Mouse (Mus musculus): ENCODE measurements around the gene Synj1. TPM values are rescaled to one million over a fixed set of nuclear protein-coding genes. Genes with fewer than 3 reads are reported as not detected.

Gene Synj1
- polyA plus RNA-seq, 1 experiment: 9.6 TPM

GRCm38 (mm10) chr16:90897651-90898050, 113.5 kb downstream of the Synj1 start:
- Histone ChIP-seq H3K27ac (replicated peaks; ENCODE audit: low read depth, low read length) (no peak overlapping the region), H3K4me3 (ENCODE audit: insufficient read depth, low read depth, low read length) (no peak overlapping the region), H3K4me1 (ENCODE audit: control insufficient read depth, insufficient read depth, insufficient read length, low read length) (no peaks in the 10 kb centered on the region)

GRCm38 (mm10) chr16:90893792-90894191, 117.3 kb downstream of the Synj1 start:
- H3K4me1 ChIP-seq (ENCODE audit: control insufficient read depth, insufficient read depth, insufficient read length, low read length): peaks cover 5% of the 10 kb centered on the region
- H3K27ac ChIP-seq (replicated peaks; ENCODE audit: low read depth, low read length): no peak overlapping the region
- H3K4me3 ChIP-seq (ENCODE audit: insufficient read depth, low read depth, low read length): no peak overlapping the region

GRCm38 (mm10) chr16:90893019-90893418, 118.1 kb downstream of the Synj1 start:
- H3K4me3 ChIP-seq (ENCODE audit: insufficient read depth, low read depth, low read length): no peak overlapping the region
- no peak overlapping the region for H3K27ac ChIP-seq (replicated peaks; ENCODE audit: low read depth, low read length)
- peaks cover 5% of the 10 kb centered on the region for H3K4me1 ChIP-seq (ENCODE audit: control insufficient read depth, insufficient read depth, insufficient read length, low read length)

GRCm38 (mm10) chr16:90892081-90892480, 119.0 kb downstream of the Synj1 start:
- Histone ChIP-seq H3K27ac (replicated peaks; ENCODE audit: low read depth, low read length) (no peak overlapping the region), H3K4me1 (ENCODE audit: control insufficient read depth, insufficient read depth, insufficient read length, low read length) (peaks cover 5% of the 10 kb centered on the region), H3K4me3 (ENCODE audit: insufficient read depth, low read depth, low read length) (no peak overlapping the region)

GRCm38 (mm10) chr16:90891601-90892000, 119.5 kb downstream of the Synj1 start:
- Histone ChIP-seq H3K4me3 (ENCODE audit: insufficient read depth, low read depth, low read length) (no peak overlapping the region), H3K27ac (replicated peaks; ENCODE audit: low read depth, low read length) (no peak overlapping the region), H3K4me1 (ENCODE audit: control insufficient read depth, insufficient read depth, insufficient read length, low read length) (peaks cover 7% of the 10 kb centered on the region)

GRCm38 (mm10) chr16:90890683-90891082, 120.4 kb downstream of the Synj1 start:
- no peak overlapping the region for H3K27ac ChIP-seq (replicated peaks; ENCODE audit: low read depth, low read length)
- H3K4me1 ChIP-seq (ENCODE audit: control insufficient read depth, insufficient read depth, insufficient read length, low read length): peaks cover 14% of the 10 kb centered on the region
- H3K4me3 ChIP-seq (ENCODE audit: insufficient read depth, low read depth, low read length): no peak overlapping the region

Other genes with a start within 250 kb of the Synj1 start
- 6.2 and 7.5 TPM in 2 replicates for gene Urb1, start 200.9 kb downstream of the Synj1 start, polyA plus RNA-seq (2012; ENCODE audit: insufficient read depth, insufficient read length, missing spikeins)
- gene Eva1c, start 184.6 kb downstream of the Synj1 start, polyA plus RNA-seq (2012; ENCODE audit: insufficient read depth, insufficient read length, missing spikeins): 0.58 and 1.8 TPM in 2 replicates
- 41.8 and 45.0 TPM in 2 replicates for gene Cfap298, start 76.2 kb downstream of the Synj1 start, polyA plus RNA-seq (2012; ENCODE audit: insufficient read depth, insufficient read length, missing spikeins)
- 13.5 and 24.4 TPM in 2 replicates for gene Paxbp1, start 33.2 kb upstream of the Synj1 start, polyA plus RNA-seq (2012; ENCODE audit: insufficient read depth, insufficient read length, missing spikeins)
- not detected in 2 replicates for gene 4932438H23Rik, start 83.8 kb upstream of the Synj1 start, polyA plus RNA-seq (2012; ENCODE audit: insufficient read depth, insufficient read length, missing spikeins)
- gene Olig2, start 214.1 kb upstream of the Synj1 start, polyA plus RNA-seq (2012; ENCODE audit: insufficient read depth, insufficient read length, missing spikeins): not detected in 2 replicates